Mouse (Mus musculus): ENCODE data around the gene Zic4. TPM values are rescaled to one million over a fixed set of nuclear protein-coding genes. Genes with fewer than 3 reads are reported as not detected.

The Zic4 gene
- polyA plus RNA-seq, 1 experiment = not detected

GRCm38 (mm10) chr9:91380458-91380914, 18.3 kb downstream of the Zic4 start:
- TF ChIP-seq POLR2A (IDR thresholded peaks at IDR 0.05; ENCODE audit: insufficient read depth, low read length) (no peak), EP300 (IDR thresholded peaks at IDR 0.05; ENCODE audit: insufficient read depth, low read depth, low read length) (no peak), CTCF (IDR thresholded peaks at IDR 0.05; ENCODE audit: low read depth, low read length) (no peak)
- no peak overlapping the region for H3K4me3 ChIP-seq (ENCODE audit: low read depth, low read length)
- no peaks in the 10 kb centered on the region for H3K36me3 ChIP-seq (ENCODE audit: control insufficient read depth, insufficient read depth, low read length, poor library complexity, severe bottlenecking)
- peaks cover 36% of the 10 kb centered on the region for H3K27me3 ChIP-seq (ENCODE audit: control insufficient read depth, insufficient read depth, low read length, poor library complexity, severe bottlenecking)
- H3K27ac ChIP-seq (ENCODE audit: insufficient read depth, low read length) = no peak overlapping the region
- no peak overlapping the region for H3K9ac ChIP-seq (ENCODE audit: low read depth, poor library complexity, severe bottlenecking)
- peaks cover 1% of the 10 kb centered on the region for H3K4me1 ChIP-seq (ENCODE audit: control insufficient read depth, insufficient read depth, low read length)
- no peaks in the 10 kb centered on the region for H3K9me3 ChIP-seq (replicated peaks; ENCODE audit: control insufficient read depth, insufficient read depth, low read length, poor library complexity, severe bottlenecking)

GRCm38 (mm10) chr9:91381284-91382110, 19.3 kb downstream of the Zic4 start:
- Histone ChIP-seq H3K27me3 (ENCODE audit: control insufficient read depth, insufficient read depth, low read length, poor library complexity, severe bottlenecking) (peaks cover 42% of the 10 kb centered on the region), H3K4me3 (ENCODE audit: low read depth, low read length) (peak overlapping the region; percentile 64), H3K27ac (ENCODE audit: insufficient read depth, low read length) (no peak overlapping the region), H3K9me3 (replicated peaks; ENCODE audit: control insufficient read depth, insufficient read depth, low read length, poor library complexity, severe bottlenecking) (peaks cover 2% of the 10 kb centered on the region; the same call in 1 of the 2 replicates), H3K4me1 (ENCODE audit: control insufficient read depth, insufficient read depth, low read length) (peaks cover 1% of the 10 kb centered on the region), H3K9ac (ENCODE audit: low read depth, poor library complexity, severe bottlenecking) (peak overlapping the region; percentile 82), H3K36me3 (ENCODE audit: control insufficient read depth, insufficient read depth, low read length, poor library complexity, severe bottlenecking) (no peaks in the 10 kb centered on the region)
- no peak for TF ChIP-seq CTCF (IDR thresholded peaks at IDR 0.05; ENCODE audit: low read depth, low read length)

GRCm38 (mm10) chr9:91382111-91382379, 19.8 kb downstream of the Zic4 start:
- H3K36me3 ChIP-seq (ENCODE audit: control insufficient read depth, insufficient read depth, low read length, poor library complexity, severe bottlenecking) = no peaks in the 10 kb centered on the region
- H3K4me3 ChIP-seq (ENCODE audit: low read depth, low read length) = 0 out of 2 replicates have a peak overlapping the region, but pooled peaks have one; percentile 11
- peaks cover 39% of the 10 kb centered on the region for H3K27me3 ChIP-seq (ENCODE audit: control insufficient read depth, insufficient read depth, low read length, poor library complexity, severe bottlenecking)
- H3K4me1 ChIP-seq (ENCODE audit: control insufficient read depth, insufficient read depth, low read length) = peaks cover 1% of the 10 kb centered on the region
- no peak for TF ChIP-seq CTCF (IDR thresholded peaks at IDR 0.05; ENCODE audit: low read depth, low read length)
- no peak for TF ChIP-seq EP300 (IDR thresholded peaks at IDR 0.05; ENCODE audit: insufficient read depth, low read depth, low read length)
- no peak for TF ChIP-seq POLR2A (IDR thresholded peaks at IDR 0.05; ENCODE audit: insufficient read depth, low read length)
- no peak overlapping the region for H3K27ac ChIP-seq (ENCODE audit: insufficient read depth, low read length)
- 0 out of 2 replicates have a peak overlapping the region, but pooled peaks have one; percentile 82 for H3K9ac ChIP-seq (ENCODE audit: low read depth, poor library complexity, severe bottlenecking)
- H3K9me3 ChIP-seq (replicated peaks; ENCODE audit: control insufficient read depth, insufficient read depth, low read length, poor library complexity, severe bottlenecking) = peaks cover 4% of the 10 kb centered on the region; the same call in 1 of the 2 replicates

GRCm38 (mm10) chr9:91382471-91383255, 20.4 kb downstream of the Zic4 start:
- Histone ChIP-seq H3K4me1 (ENCODE audit: control insufficient read depth, insufficient read depth, low read length) (peaks cover 1% of the 10 kb centered on the region), H3K27me3 (ENCODE audit: control insufficient read depth, insufficient read depth, low read length, poor library complexity, severe bottlenecking) (peaks cover 37% of the 10 kb centered on the region), H3K9me3 (replicated peaks; ENCODE audit: control insufficient read depth, insufficient read depth, low read length, poor library complexity, severe bottlenecking) (peaks cover 7% of the 10 kb centered on the region; the same call in 1 of the 2 replicates), H3K9ac (ENCODE audit: low read depth, poor library complexity, severe bottlenecking) (no peak overlapping the region), H3K4me3 (ENCODE audit: low read depth, low read length) (no peak overlapping the region), H3K36me3 (ENCODE audit: control insufficient read depth, insufficient read depth, low read length, poor library complexity, severe bottlenecking) (no peaks in the 10 kb centered on the region), H3K27ac (ENCODE audit: insufficient read depth, low read length) (no peak overlapping the region)
- TF ChIP-seq POLR2A (IDR thresholded peaks at IDR 0.05; ENCODE audit: insufficient read depth, low read length) (no peak), CTCF (IDR thresholded peaks at IDR 0.05; ENCODE audit: low read depth, low read length) (no peak), EP300 (IDR thresholded peaks at IDR 0.05; ENCODE audit: insufficient read depth, low read depth, low read length) (no peak)

GRCm38 (mm10) chr9:91383441-91384135, 21.4 kb downstream of the Zic4 start:
- Histone ChIP-seq H3K9ac (ENCODE audit: low read depth, poor library complexity, severe bottlenecking) (no peak overlapping the region), H3K27me3 (ENCODE audit: control insufficient read depth, insufficient read depth, low read length, poor library complexity, severe bottlenecking) (peaks cover 34% of the 10 kb centered on the region), H3K9me3 (replicated peaks; ENCODE audit: control insufficient read depth, insufficient read depth, low read length, poor library complexity, severe bottlenecking) (peaks cover 7% of the 10 kb centered on the region; the same call in 1 of the 2 replicates), H3K27ac (ENCODE audit: insufficient read depth, low read length) (no peak overlapping the region), H3K4me1 (ENCODE audit: control insufficient read depth, insufficient read depth, low read length) (peaks cover 1% of the 10 kb centered on the region), H3K4me3 (ENCODE audit: low read depth, low read length) (peak overlapping the region; percentile 62), H3K36me3 (ENCODE audit: control insufficient read depth, insufficient read depth, low read length, poor library complexity, severe bottlenecking) (no peaks in the 10 kb centered on the region)
- no peak for TF ChIP-seq POLR2A (IDR thresholded peaks at IDR 0.05; ENCODE audit: insufficient read depth, low read length)
- TF ChIP-seq CTCF (IDR thresholded peaks at IDR 0.05; ENCODE audit: low read depth, low read length) = no peak
- TF ChIP-seq EP300 (IDR thresholded peaks at IDR 0.05; ENCODE audit: insufficient read depth, low read depth, low read length) = no peak
